Mouse (Mus musculus): ENCODE measurements around the gene Fbxo36. TPM values are rescaled to one million over a fixed set of nuclear protein-coding genes. Genes with fewer than 3 reads are reported as not detected.
A peak's percentile ranks its signal among the peaks of the same experiment; 100 is the strongest.

The Fbxo36 gene
- polyA plus RNA-seq, 1 experiment from 2014 or later = 28.9 TPM

DNA sequence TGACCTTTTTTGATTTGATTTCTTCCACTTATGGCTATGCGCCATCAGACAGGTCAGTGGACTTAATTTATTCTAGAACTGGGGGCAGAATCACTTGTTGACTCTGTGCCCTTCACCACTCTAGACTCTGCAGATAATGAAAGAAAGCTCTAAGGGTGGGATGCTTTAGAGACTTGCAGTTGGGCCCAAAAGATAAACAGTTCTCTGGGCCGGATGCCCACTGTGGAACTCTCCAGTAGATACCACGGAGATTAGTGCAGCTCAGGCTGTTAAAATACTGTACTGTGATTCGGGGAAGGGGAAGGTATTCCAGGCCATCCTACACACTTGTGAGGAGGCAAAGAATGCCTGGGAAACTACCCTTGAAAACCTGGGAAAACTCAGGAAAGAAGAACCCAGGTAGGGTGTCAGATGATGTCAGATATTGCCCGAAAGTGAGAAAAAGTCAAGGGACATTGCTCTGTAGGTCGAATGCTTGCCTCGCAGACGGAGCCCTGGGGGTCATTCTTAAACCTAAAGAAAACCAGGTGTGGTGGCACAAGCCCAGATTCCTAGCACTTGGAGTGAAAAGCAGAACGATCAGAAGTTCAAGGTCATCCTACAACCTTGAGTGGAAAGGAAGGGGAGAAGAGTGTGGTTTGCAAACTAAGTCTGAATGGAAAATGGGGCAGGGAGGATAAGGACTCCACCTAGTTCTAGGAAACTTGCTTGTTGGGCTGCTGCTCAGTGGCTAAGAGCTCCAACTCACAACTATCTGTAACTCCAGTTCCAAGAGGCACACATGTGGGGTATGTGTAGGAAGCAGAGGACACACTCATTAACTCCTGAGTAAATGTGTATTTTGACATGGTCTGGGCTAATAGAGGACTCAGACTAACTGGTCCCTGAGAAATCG lies 21.0 kb downstream of the Fbxo36 start:
- Histone ChIP-seq H3K27me3 (no peaks in the 10 kb centered on the region), H3K9ac (no peak overlapping the region), H3K4me1 (no peaks in the 10 kb centered on the region), H3K27ac (replicated peaks) (no peak overlapping the region), H3K9me3 (replicated peaks) (no peaks in the 10 kb centered on the region), H3K36me3 (no peaks in the 10 kb centered on the region), H3K4me2 (replicated peaks) (no peak overlapping the region), H3K4me3 (replicated peaks) (no peak overlapping the region)
- no peak for ATAC-seq (ENCODE audit: insufficient number of reproducible peaks, low FRiP score, low TSS enrichment, low read depth)
- 68% methylated on average over 10 of the region's 10 CpGs for WGBS

DNA sequence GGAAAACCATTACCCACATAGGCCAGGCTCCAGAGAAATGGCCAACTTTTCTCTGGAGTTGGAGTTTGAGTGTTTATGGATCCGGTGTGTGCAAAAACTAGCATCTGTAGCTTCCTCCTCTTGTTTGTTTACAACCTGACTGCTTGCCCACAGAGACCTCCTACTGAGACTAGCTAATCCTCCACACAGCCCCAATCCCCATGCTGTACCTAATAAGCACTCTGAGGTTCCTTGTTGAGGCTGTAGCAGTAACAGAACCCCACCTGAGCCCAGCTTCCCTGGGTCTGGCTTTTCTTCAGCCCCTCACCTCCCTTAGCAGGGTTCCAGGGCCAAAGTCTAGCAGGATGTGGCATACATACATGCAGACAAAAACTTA lies 21.6 kb downstream of the Fbxo36 start:
- H3K27me3 ChIP-seq = no peaks in the 10 kb centered on the region
- no peaks in the 10 kb centered on the region for H3K36me3 ChIP-seq
- no peak for ATAC-seq (ENCODE audit: insufficient number of reproducible peaks, low FRiP score, low TSS enrichment, low read depth)
- H3K27ac ChIP-seq (replicated peaks) = no peak overlapping the region
- no peak overlapping the region for H3K9ac ChIP-seq
- H3K4me1 ChIP-seq = no peaks in the 10 kb centered on the region
- no peaks in the 10 kb centered on the region for H3K9me3 ChIP-seq (replicated peaks)
- 62% methylated on average over 1 of the region's 1 CpGs for WGBS
- H3K4me3 ChIP-seq (replicated peaks) = no peak overlapping the region
- no peak overlapping the region for H3K4me2 ChIP-seq (replicated peaks)

GRCm38 (mm10) chr1:84864645-84865044 lies 25.0 kb downstream of the Fbxo36 start:
- Histone ChIP-seq H3K27me3 (no peaks in the 10 kb centered on the region), H3K27ac (replicated peaks) (no peak overlapping the region), H3K36me3 (no peaks in the 10 kb centered on the region), H3K9ac (no peak overlapping the region), H3K9me3 (replicated peaks) (no peaks in the 10 kb centered on the region), H3K4me3 (replicated peaks) (no peak overlapping the region), H3K4me1 (no peaks in the 10 kb centered on the region), H3K4me2 (replicated peaks) (no peak overlapping the region)
- 32% methylated on average over 2 of the region's 2 CpGs for WGBS
- no peak for ATAC-seq (ENCODE audit: insufficient number of reproducible peaks, low FRiP score, low TSS enrichment, low read depth)

- no peak overlapping the region for H3K27ac ChIP-seq (replicated peaks)
- H3K9me3 ChIP-seq (replicated peaks) = no peaks in the 10 kb centered on the region
- no peak for ATAC-seq (ENCODE audit: insufficient number of reproducible peaks, low FRiP score, low TSS enrichment, low read depth)
- H3K4me2 ChIP-seq (replicated peaks) = no peak overlapping the region
- no peaks in the 10 kb centered on the region for H3K36me3 ChIP-seq
- H3K4me1 ChIP-seq = 0 out of 2 replicates have a peak, but pooled peaks cover 2% of the 10 kb centered on the region
- WGBS = 84% methylated on average over 6 of the region's 6 CpGs
- no peak overlapping the region for H3K4me3 ChIP-seq (replicated peaks)
- no peaks in the 10 kb centered on the region for H3K27me3 ChIP-seq
- H3K9ac ChIP-seq = no peak overlapping the region
These were observed 26.6 kb downstream of the Fbxo36 start for GRCm38 (mm10) chr1:84866231-84866630.

- WGBS = 91% methylated on average over 3 of the region's 3 CpGs
- Histone ChIP-seq H3K4me3 (replicated peaks) (no peak overlapping the region), H3K27me3 (no peaks in the 10 kb centered on the region), H3K9me3 (replicated peaks) (no peaks in the 10 kb centered on the region), H3K4me1 (0 out of 2 replicates have a peak, but pooled peaks cover 2% of the 10 kb centered on the region), H3K36me3 (no peaks in the 10 kb centered on the region), H3K9ac (no peak overlapping the region), H3K4me2 (replicated peaks) (no peak overlapping the region), H3K27ac (replicated peaks) (no peak overlapping the region)
- ATAC-seq (ENCODE audit: insufficient number of reproducible peaks, low FRiP score, low TSS enrichment, low read depth) = no peak
These were observed 27.1 kb downstream of the Fbxo36 start for GRCm38 (mm10) chr1:84866706-84867230.

GRCm38 (mm10) chr1:84868311-84868710 lies 28.7 kb downstream of the Fbxo36 start:
- no peaks in the 10 kb centered on the region for H3K36me3 ChIP-seq
- H3K27ac ChIP-seq (replicated peaks) = no peak overlapping the region
- H3K27me3 ChIP-seq = no peaks in the 10 kb centered on the region
- no peak overlapping the region for H3K4me3 ChIP-seq (replicated peaks)
- no peak overlapping the region for H3K4me2 ChIP-seq (replicated peaks)
- 0 out of 2 replicates have a peak, but pooled peaks cover 2% of the 10 kb centered on the region for H3K4me1 ChIP-seq
- no peaks in the 10 kb centered on the region for H3K9me3 ChIP-seq (replicated peaks)
- ATAC-seq (ENCODE audit: insufficient number of reproducible peaks, low FRiP score, low TSS enrichment, low read depth) = no peak
- H3K9ac ChIP-seq = no peak overlapping the region

- ATAC-seq (ENCODE audit: insufficient number of reproducible peaks, low FRiP score, low TSS enrichment, low read depth) = peak; percentile 79
- no peak overlapping the region for H3K4me2 ChIP-seq (replicated peaks)
- 48% methylated on average over 4 of the region's 4 CpGs for WGBS
These were observed 29.2 kb downstream of the Fbxo36 start for GRCm38 (mm10) chr1:84868841-84869240.

DNA sequence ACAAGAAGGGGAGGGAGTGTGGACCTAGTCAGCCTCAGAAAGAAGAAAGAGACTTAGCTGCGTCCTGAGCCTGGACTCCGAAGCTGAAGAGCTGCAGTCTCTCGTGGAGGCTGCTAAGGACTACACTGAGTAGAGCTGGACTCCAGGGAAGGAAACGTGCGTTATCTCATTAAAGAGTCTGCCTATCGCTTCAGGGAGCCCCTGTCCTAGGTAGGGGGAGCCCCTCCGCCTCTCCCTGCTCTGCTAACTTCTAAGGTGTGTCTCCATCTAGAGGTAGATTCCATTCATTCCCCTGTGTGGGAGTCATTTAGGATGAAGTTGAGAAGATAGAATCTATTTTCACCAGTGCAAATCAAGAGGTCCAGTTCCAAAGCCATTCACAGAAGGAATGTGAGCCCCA lies 29.9 kb downstream of the Fbxo36 start:
- no peaks in the 10 kb centered on the region for H3K27me3 ChIP-seq
- no peaks in the 10 kb centered on the region for H3K9me3 ChIP-seq (replicated peaks)
- 23% methylated on average over 7 of the region's 7 CpGs for WGBS
- no peak overlapping the region for H3K27ac ChIP-seq (replicated peaks)
- no peak overlapping the region for H3K4me3 ChIP-seq (replicated peaks)
- no peak overlapping the region for H3K9ac ChIP-seq
- H3K36me3 ChIP-seq = no peaks in the 10 kb centered on the region
- 0 out of 2 replicates have a peak, but pooled peaks cover 2% of the 10 kb centered on the region for H3K4me1 ChIP-seq
- H3K4me2 ChIP-seq (replicated peaks) = no peak overlapping the region
- peak; percentile 65; the same call in 1 of the 2 replicates for ATAC-seq (ENCODE audit: insufficient number of reproducible peaks, low FRiP score, low TSS enrichment, low read depth)

More at GRCm38 (mm10) chr1:84868841-84869240, 29.2 kb downstream of the Fbxo36 start:
- Histone ChIP-seq H3K9ac (no peak overlapping the region), H3K27me3 (no peaks in the 10 kb centered on the region), H3K36me3 (no peaks in the 10 kb centered on the region), H3K9me3 (replicated peaks) (no peaks in the 10 kb centered on the region), H3K27ac (replicated peaks) (no peak overlapping the region), H3K4me1 (0 out of 2 replicates have a peak, but pooled peaks cover 2% of the 10 kb centered on the region), H3K4me3 (replicated peaks) (no peak overlapping the region)

- Histone ChIP-seq H3K4me2 (replicated peaks) (no peak overlapping the region), H3K4me1 (0 out of 2 replicates have a peak, but pooled peaks cover 2% of the 10 kb centered on the region), H3K27me3 (no peaks in the 10 kb centered on the region), H3K36me3 (no peaks in the 10 kb centered on the region), H3K9ac (no peak overlapping the region), H3K27ac (replicated peaks) (no peak overlapping the region), H3K4me3 (replicated peaks) (no peak overlapping the region), H3K9me3 (replicated peaks) (no peaks in the 10 kb centered on the region)
- no peak for ATAC-seq (ENCODE audit: insufficient number of reproducible peaks, low FRiP score, low TSS enrichment, low read depth)
- WGBS = 59% methylated on average over 6 of the region's 6 CpGs
These were observed 31.5 kb downstream of the Fbxo36 start for GRCm38 (mm10) chr1:84871131-84871530.

DNA sequence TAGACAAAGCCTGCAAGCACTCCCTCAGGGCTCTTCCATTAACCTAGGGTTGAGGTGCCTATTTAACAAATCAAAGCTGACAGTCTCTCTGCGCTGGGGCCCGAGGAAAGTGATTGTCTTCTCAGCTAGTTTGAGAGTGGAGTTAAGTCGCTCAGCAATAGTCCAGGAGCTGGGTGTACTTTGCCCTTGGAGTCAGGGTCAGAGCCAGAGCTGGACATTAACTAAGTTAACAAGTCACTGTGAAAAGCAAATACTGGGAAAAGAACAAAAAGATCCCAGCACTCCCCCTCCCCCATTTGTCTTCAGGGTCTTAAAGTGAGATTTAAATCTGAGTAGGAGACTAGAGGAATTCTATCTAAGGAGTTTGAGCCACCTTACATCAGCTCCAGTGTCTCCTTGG lies 32.5 kb downstream of the Fbxo36 start:
- WGBS = 20% methylated on average over 3 of the region's 3 CpGs
- H3K9ac ChIP-seq = no peak overlapping the region
- ATAC-seq (ENCODE audit: insufficient number of reproducible peaks, low FRiP score, low TSS enrichment, low read depth) = no peak

DNA sequence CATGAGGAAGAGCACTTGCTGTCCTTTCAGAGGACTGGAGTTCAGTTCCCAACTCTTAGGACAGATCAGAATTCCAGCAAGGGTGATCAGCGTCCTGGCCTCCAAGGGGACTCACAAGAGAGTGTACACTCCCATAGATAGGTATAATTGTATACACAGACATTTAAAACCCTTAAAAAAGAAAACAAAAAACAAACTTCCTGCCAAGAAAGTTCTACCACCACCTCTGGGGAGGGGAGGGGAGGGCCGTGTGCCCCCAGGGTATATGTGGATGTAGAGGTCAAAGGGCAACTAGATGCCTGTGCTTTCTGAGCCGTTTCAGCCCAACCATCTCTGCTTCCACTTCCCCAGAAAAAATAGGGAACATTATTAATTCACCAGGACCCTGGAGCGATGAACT lies 33.3 kb downstream of the Fbxo36 start:
- Histone ChIP-seq H3K27ac (replicated peaks) (no peak overlapping the region), H3K36me3 (no peaks in the 10 kb centered on the region), H3K4me2 (replicated peaks) (no peak overlapping the region), H3K9me3 (replicated peaks) (no peaks in the 10 kb centered on the region), H3K4me3 (replicated peaks) (no peak overlapping the region), H3K4me1 (0 out of 2 replicates have a peak, but pooled peaks cover 2% of the 10 kb centered on the region), H3K9ac (no peak overlapping the region), H3K27me3 (no peaks in the 10 kb centered on the region)
- ATAC-seq (ENCODE audit: insufficient number of reproducible peaks, low FRiP score, low TSS enrichment, low read depth) = no peak
- 46% methylated on average over 4 of the region's 4 CpGs for WGBS

More for the DNA sequence above, 32.5 kb downstream of the Fbxo36 start:
- H3K4me2 ChIP-seq (replicated peaks) = no peak overlapping the region
- H3K9me3 ChIP-seq (replicated peaks) = no peaks in the 10 kb centered on the region
- no peak overlapping the region for H3K4me3 ChIP-seq (replicated peaks)
- H3K36me3 ChIP-seq = no peaks in the 10 kb centered on the region
- no peaks in the 10 kb centered on the region for H3K27me3 ChIP-seq
- 0 out of 2 replicates have a peak, but pooled peaks cover 2% of the 10 kb centered on the region for H3K4me1 ChIP-seq
- H3K27ac ChIP-seq (replicated peaks) = no peak overlapping the region

Data from embryonic facial prominence, embryonic 15.5 days (tissue).